Mouse (Mus musculus) thymus, adult 2 months (tissue): ENCODE measurements at regions not wholly inside any gene's neighbourhood (a gene's known extent, or its start where the extent isn't known, plus 50 kb on each side); places are given as distances from the start of the nearest gene placed in this dataset.

Experiments
- DNase-seq: peaks from one replicate; pipeline ENCODE4 v3.0.0; 2021
- H3K27ac ChIP-seq: fragments of 200-500 bp; 2 replicates; pipeline ENCODE4 v1.5.1; 2012; ENCODE audit warnings: low read length, control low read depth; ENCODE audit not compliant: control insufficient read depth, insufficient read depth
- H3K27me3 ChIP-seq: fragments of 200-500 bp; 2 replicates; pipeline ENCODE4 v1.6.1; 2012; ENCODE audit warnings: mild to moderate bottlenecking, low read length, moderate library complexity, mixed read lengths; ENCODE audit not compliant: control insufficient read depth, insufficient read depth
- H3K36me3 ChIP-seq: fragments of 200-500 bp; 2 replicates; pipeline ENCODE4 v1.6.1; 2012; ENCODE audit warnings: mild to moderate bottlenecking, low read length, moderate library complexity; ENCODE audit not compliant: control insufficient read depth, insufficient read depth
- H3K4me1 ChIP-seq: fragments of 200-500 bp; replicated peaks from 2 replicates; pipeline ENCODE4 v1.6.1; 2012; ENCODE audit warnings: low read length; ENCODE audit not compliant: control insufficient read depth, insufficient read depth
- H3K4me3 ChIP-seq: fragments of 200-500 bp; 2 replicates; pipeline ENCODE4 v1.5.1; 2012; ENCODE audit warnings: mild to moderate bottlenecking, low read length, control low read depth, moderate library complexity; ENCODE audit not compliant: control insufficient read depth, insufficient read depth
- CTCF ChIP-seq: fragments of 200-500 bp; IDR thresholded peaks from 2 replicates; pipeline ENCODE4 v1.5.1; 2012; ENCODE audit warnings: mild to moderate bottlenecking, control low read depth, low read length, moderate library complexity, borderline replicate concordance; ENCODE audit not compliant: control insufficient read depth, poor library complexity, insufficient read depth; ENCODE audit errors: extremely low read depth
- POLR2A ChIP-seq: fragments of 200-500 bp; IDR thresholded peaks from 2 replicates; pipeline ENCODE4 v1.6.1; 2012; ENCODE audit warnings: mild to moderate bottlenecking, low read length, control low read depth, moderate library complexity; ENCODE audit not compliant: control insufficient read depth, poor library complexity, insufficient read depth; ENCODE audit errors: extremely low read depth
- WGBS: fragments of 180-500 bp; shearing (Covaris S2); methylation state at CpG from one replicate; pipeline ENCODE4 v1.1.7; 2018; 5-methylcytosine and 5-hydroxymethylcytosine counted together

- H3K27me3 ChIP-seq: no peaks in the 10 kb centered on the region
- TF ChIP-seq POLR2A: no peak
- TF ChIP-seq CTCF: no peak
- H3K4me3 ChIP-seq: no peak overlapping the region
- WGBS: 41% methylated on average over 4 of the region's 4 CpGs
- no peak for DNase-seq
- no peak overlapping the region for H3K27ac ChIP-seq
- 0 out of 2 replicates have a peak, but pooled peaks cover 3% of the 10 kb centered on the region for H3K4me1 ChIP-seq
- H3K36me3 ChIP-seq: no peaks in the 10 kb centered on the region
These were observed 70.8 kb upstream of the 4930452B06Rik start for GRCm38 (mm10) chr14:8736831-8737230.

- no peak for DNase-seq
- H3K4me1 ChIP-seq: 0 out of 2 replicates have a peak, but pooled peaks cover 3% of the 10 kb centered on the region
- no peaks in the 10 kb centered on the region for H3K27me3 ChIP-seq
- no peaks in the 10 kb centered on the region for H3K36me3 ChIP-seq
- H3K4me3 ChIP-seq: no peak overlapping the region
- TF ChIP-seq CTCF (no peak), POLR2A (no peak)
- WGBS: 94% methylated on average over 2 of the region's 2 CpGs
- H3K27ac ChIP-seq: no peak overlapping the region
These were observed 67.2 kb upstream of the 4930452B06Rik start for GRCm38 (mm10) chr14:8733261-8733660.

DNA sequence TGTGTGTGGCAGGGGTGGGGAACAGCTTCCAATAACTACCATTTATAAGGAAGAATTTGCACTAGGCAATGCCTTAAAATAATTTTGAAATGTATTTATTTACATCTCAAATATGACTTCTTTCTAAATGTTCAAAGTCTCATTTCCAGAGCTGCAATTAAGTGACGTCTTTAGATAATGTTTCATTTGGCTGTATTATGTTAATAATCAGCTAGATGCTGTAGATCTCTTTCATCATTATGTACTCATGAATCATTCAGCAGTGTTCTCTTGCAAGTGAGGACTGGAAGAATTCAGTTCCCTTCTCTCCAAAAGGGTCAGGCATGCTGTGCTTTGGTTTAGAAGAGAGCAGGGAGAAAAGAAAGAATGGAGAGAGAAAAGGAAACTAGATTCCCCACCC is 61.3 kb upstream of the 4930452B06Rik start:
- Histone ChIP-seq H3K27ac (no peak overlapping the region), H3K4me3 (no peak overlapping the region), H3K27me3 (no peaks in the 10 kb centered on the region), H3K36me3 (no peaks in the 10 kb centered on the region), H3K4me1 (no peaks in the 10 kb centered on the region)
- 91% methylated on average over 1 of the region's 1 CpGs for WGBS
- no peak for DNase-seq
- TF ChIP-seq POLR2A (no peak), CTCF (no peak)
